Mouse (Mus musculus) heart, embryonic 16.5 days (tissue): ENCODE measurements around the gene Hao1. TPM values are rescaled to one million over a fixed set of nuclear protein-coding genes. Genes with fewer than 3 reads are reported as not detected.

Experiments
- ATAC-seq: fragments of 200-750 bp; cut with Nextera tagmentation; replicated peaks from 2 replicates; pipeline ENCODE4 v1.8.0; 2017; ENCODE audit warnings: moderate number of reproducible peaks; ENCODE audit not compliant: insufficient read depth, low FRiP score; ENCODE audit errors: extremely low read depth
- H3K27ac ChIP-seq: fragments of 300-500 bp; sonication (generic); 2 replicates; pipeline ENCODE4 v1.5.1; 2014; ENCODE audit warnings: mild to moderate bottlenecking, low read length, control low read depth, moderate library complexity
- H3K27me3 ChIP-seq: fragments of 300-500 bp; sonication (generic); 2 replicates; pipeline ENCODE4 v1.6.1; 2014; ENCODE audit warnings: low read length, mixed read lengths; ENCODE audit not compliant: control insufficient read depth, insufficient read depth
- H3K36me3 ChIP-seq: fragments of 300-500 bp; sonication (generic); 2 replicates; pipeline ENCODE4 v1.6.1; 2014; ENCODE audit not compliant: control insufficient read depth, insufficient read depth
- H3K4me1 ChIP-seq: fragments of 300-500 bp; sonication (generic); 2 replicates; pipeline ENCODE4 v1.6.1; 2014; ENCODE audit warnings: low read length, mixed read lengths; ENCODE audit not compliant: control insufficient read depth, insufficient read depth
- H3K4me2 ChIP-seq: fragments of 300-500 bp; sonication (generic); 2 replicates; pipeline ENCODE4 v1.6.1; 2014; ENCODE audit warnings: low read depth, mild to moderate bottlenecking, control low read depth, low read length
- H3K4me3 ChIP-seq: fragments of 300-500 bp; sonication (generic); 2 replicates; pipeline ENCODE4 v1.5.1; 2014; ENCODE audit warnings: mild to moderate bottlenecking, control low read depth, low read length
- H3K9ac ChIP-seq: fragments of 300-500 bp; sonication (generic); 2 replicates; pipeline ENCODE4 v1.6.1; 2014; ENCODE audit warnings: low read length, control low read depth
- H3K9me3 ChIP-seq: fragments of 300-500 bp; sonication (generic); replicated peaks from 2 replicates; pipeline ENCODE4 v1.6.1; 2016; ENCODE audit warnings: low read length; ENCODE audit not compliant: control insufficient read depth
- WGBS: fragments of 180-500 bp; shearing (Covaris S2); extraction: QIAGEN DNeasy Blood & Tissue Kit; methylation state at CpG from one replicate; pipeline ENCODE4 v1.1.7; 2014; 5-methylcytosine and 5-hydroxymethylcytosine counted together
- polyA plus RNA-seq: library from polyadenylated mRNA; unstranded; fragments of >200 nt; fragmentation: Nextera tagmentation; extraction: Ambion mirVana; gene quantifications from 2 replicates; pipeline ENCODE4 v1.2.1, GENCODE M21; 2015

The Hao1 gene
- polyA plus RNA-seq, 1 experiment from 2014 or later, result not detected

- no peaks in the 10 kb centered on the region for H3K9me3 ChIP-seq
- 65% methylated on average over 1 of the region's 1 CpGs for WGBS
- H3K4me2 ChIP-seq, result no peak overlapping the region
Observed at GRCm38 (mm10) chr2:134450976-134451375, 103.2 kb downstream of the Hao1 start.

More at GRCm38 (mm10) chr2:134450976-134451375, 103.2 kb downstream of the Hao1 start:
- Histone ChIP-seq H3K4me3 (no peak overlapping the region), H3K4me1 (no peaks in the 10 kb centered on the region), H3K27ac (no peak overlapping the region), H3K9ac (no peak overlapping the region), H3K27me3 (no peaks in the 10 kb centered on the region), H3K36me3 (no peaks in the 10 kb centered on the region)
- ATAC-seq, result no peak

Other genes starting within 250 kb of the Hao1 start
- 35.7 and 40.8 TPM in 2 replicates for gene Tmx4, start 89.8 kb upstream of the Hao1 start, polyA plus RNA-seq
- gene Plcb1, start 231.7 kb upstream of the Hao1 start, polyA plus RNA-seq, result 3.2 and 5.4 TPM in 2 replicates